In genomic region chr17:25579332-25580047, GRCm38 (mm10) we compare ENCODE assay signal across 7 mouse cellular contexts. TPM values are rescaled to one million over a fixed set of nuclear protein-coding genes. Genes with fewer than 3 reads are reported as not detected.
DNase-seq lines count a peak whose midpoint lies in the region; ATAC-seq lines count a peak whose summit lies in the region.

No protein-coding gene starts in this region.

- ATAC-seq in neural tube, embryonic 11.5 days (ENCODE audit: insufficient read depth, low FRiP score, low TSS enrichment) = peak; percentile 42
- 0 out of 2 replicates have a peak, but pooled peaks have one; percentile 6 for ATAC-seq in embryonic facial prominence, embryonic 12.5 days (ENCODE audit: insufficient number of reproducible peaks, insufficient read depth, low FRiP score, low TSS enrichment)
- ATAC-seq in hindbrain, embryonic 16.5 days = peak; percentile 34

- no peak for DNase-seq in neural tube, embryonic 11.5 days (ENCODE audit: low spot score)
- DNase-seq in neural tube, embryonic 10.5 days (ENCODE audit: extremely low spot score, low spot score) = no peak
- no peak for DNase-seq in retina, embryonic 14.5 days (ENCODE audit: low spot score)
- no peak for DNase-seq in embryo, embryonic 9.5 days (ENCODE audit: extremely low spot score)

- H3K27ac ChIP-seq in neural tube, embryonic 11.5 days (ENCODE audit: low read depth, low read length) = peak overlapping the region; percentile 67
- peak overlapping the region; percentile 69 for H3K27ac ChIP-seq in embryonic facial prominence, embryonic 12.5 days
- H3K27ac ChIP-seq in hindbrain, embryonic 16.5 days (ENCODE audit: low read depth, low read length) = peak overlapping the region; percentile 79
- H3K27ac ChIP-seq in macrophage = peak overlapping the region; percentile 54

- peak overlapping the region; percentile 76 for H3K4me2 ChIP-seq in neural tube, embryonic 11.5 days (ENCODE audit: low read depth)
- peak overlapping the region; percentile 86 for H3K4me2 ChIP-seq in embryonic facial prominence, embryonic 12.5 days (replicated peaks)
- H3K4me2 ChIP-seq in hindbrain, embryonic 16.5 days (ENCODE audit: low read length) = peak overlapping the region; percentile 96

- H3K9me3 ChIP-seq in neural tube, embryonic 11.5 days (ENCODE audit: control insufficient read depth, low read length) = no peaks in the 10 kb centered on the region
- H3K9me3 ChIP-seq in embryonic facial prominence, embryonic 12.5 days = no peaks in the 10 kb centered on the region
- no peaks in the 10 kb centered on the region for H3K9me3 ChIP-seq in hindbrain, embryonic 16.5 days (ENCODE audit: control insufficient read depth, low read length)

- peaks cover 7% of the 10 kb centered on the region; the same call in 1 of the 2 replicates for H3K4me1 ChIP-seq in neural tube, embryonic 11.5 days (ENCODE audit: control insufficient read depth, insufficient read depth, low read length)
- H3K4me1 ChIP-seq in embryonic facial prominence, embryonic 12.5 days = peaks cover 16% of the 10 kb centered on the region
- peaks cover 19% of the 10 kb centered on the region for H3K4me1 ChIP-seq in hindbrain, embryonic 16.5 days (ENCODE audit: control insufficient read depth, insufficient read depth, low read depth, low read length)

- peak overlapping the region; percentile 91 for H3K9ac ChIP-seq in neural tube, embryonic 11.5 days (ENCODE audit: low read length)
- H3K9ac ChIP-seq in embryonic facial prominence, embryonic 12.5 days = peak overlapping the region; percentile 77
- H3K9ac ChIP-seq in hindbrain, embryonic 16.5 days (ENCODE audit: low read depth, low read length) = peak overlapping the region; percentile 84

- peak overlapping the region; percentile 77 for H3K4me3 ChIP-seq in neural tube, embryonic 11.5 days (ENCODE audit: low read depth, low read length)
- peak overlapping the region; percentile 83 for H3K4me3 ChIP-seq in embryonic facial prominence, embryonic 12.5 days
- H3K4me3 ChIP-seq in hindbrain, embryonic 16.5 days (ENCODE audit: low read length) = peak overlapping the region; percentile 73
- H3K4me3 ChIP-seq in macrophage (ENCODE audit: inconsistent target) = peak overlapping the region; percentile 96

- H3K79me2 ChIP-seq in macrophage (ENCODE audit: inconsistent target) = no peaks in the 10 kb centered on the region

- no peaks in the 10 kb centered on the region for H3K36me3 ChIP-seq in neural tube, embryonic 11.5 days (ENCODE audit: control insufficient read depth, insufficient read depth, low read length)
- H3K36me3 ChIP-seq in embryonic facial prominence, embryonic 12.5 days = 0 out of 2 replicates have a peak, but pooled peaks cover under 1% of the 10 kb centered on the region
- H3K36me3 ChIP-seq in hindbrain, embryonic 16.5 days (ENCODE audit: control insufficient read depth, insufficient read depth, low read length) = no peaks in the 10 kb centered on the region
- no peaks in the 10 kb centered on the region for H3K36me3 ChIP-seq in macrophage (ENCODE audit: inconsistent target)

- H3K27me3 ChIP-seq in neural tube, embryonic 11.5 days (ENCODE audit: control insufficient read depth, insufficient read depth, low read length) = no peaks in the 10 kb centered on the region
- H3K27me3 ChIP-seq in embryonic facial prominence, embryonic 12.5 days = peaks cover 4% of the 10 kb centered on the region; the same call in 1 of the 2 replicates
- no peaks in the 10 kb centered on the region for H3K27me3 ChIP-seq in hindbrain, embryonic 16.5 days (replicated peaks; ENCODE audit: control insufficient read depth, insufficient read depth, low read length)

- WGBS in neural tube, embryonic 11.5 days = 6% methylated on average over 21 of the region's 21 CpGs
- WGBS in embryonic facial prominence, embryonic 12.5 days = 6% methylated on average over 21 of the region's 21 CpGs
- 6% methylated on average over 21 of the region's 21 CpGs for WGBS in hindbrain, embryonic 16.5 days
- WGBS in macrophage (ENCODE audit: missing documents) = 9% methylated on average over 21 of the region's 21 CpGs

RNA-seq across cellular contexts. Expression of gene Lmf1, which starts 0.6 kb away (rescaled TPM):
- 23.6 and 23.9 TPM in 2 replicates for polyA plus RNA-seq in neural tube, embryonic 11.5 days (2014; fragmentation: Nextera tagmentation; extraction: Ambion mirVana)
- polyA plus RNA-seq in embryonic facial prominence, embryonic 12.5 days (2016; fragmentation: Nextera tagmentation; extraction: Ambion mirVana) = 29.4 and 31.4 TPM in 2 replicates
- polyA plus RNA-seq in hindbrain, embryonic 16.5 days (2015; fragmentation: Nextera tagmentation; extraction: Ambion mirVana) = 27.7 and 28.2 TPM in 2 replicates
- total RNA-seq in macrophage (2018; cell fraction: chromatin; rRNA removed) = 10 to 100 TPM in 24 of 26 experiments, 1 to 10 TPM in 2; 5.1 to 51.0 (median 35.0) TPM
- total RNA-seq in macrophage (2018; cell fraction: cytosol; rRNA removed) = 10 to 100 TPM; 10.5 to 19.8 (median 14.3) TPM
- 10 to 100 TPM in 25 of 26 experiments, 1 to 10 TPM in 1; 8.0 to 40.6 (median 23.4) TPM for total RNA-seq in macrophage (2018; cell fraction: nucleus; rRNA removed)
- 13.4 to 17.2 TPM (median 16.4 TPM) in 3 replicates for polyA plus RNA-seq in macrophage (2018)

RNA-seq across cellular contexts. Expression of gene Sox8, which starts 9.0 kb away (rescaled TPM):
- polyA plus RNA-seq in neural tube, embryonic 11.5 days (2014; fragmentation: Nextera tagmentation; extraction: Ambion mirVana) = 6.5 and 9.1 TPM in 2 replicates
- 11.8 and 13.2 TPM in 2 replicates for polyA plus RNA-seq in embryonic facial prominence, embryonic 12.5 days (2016; fragmentation: Nextera tagmentation; extraction: Ambion mirVana)
- polyA plus RNA-seq in hindbrain, embryonic 16.5 days (2015; fragmentation: Nextera tagmentation; extraction: Ambion mirVana) = 24.2 and 25.1 TPM in 2 replicates
- not detected for total RNA-seq in macrophage (2018; cell fraction: chromatin; rRNA removed)
- not detected for total RNA-seq in macrophage (2018; cell fraction: cytosol; rRNA removed)
- not detected for total RNA-seq in macrophage (2018; cell fraction: nucleus; rRNA removed)
- not detected in 3 replicates for polyA plus RNA-seq in macrophage (2018)
